Mouse (Mus musculus) right cerebral cortex, adult 18-20 months (tissue): Measurements from ENCODE around the gene Sco1.
"Not testable (repeated sequence)": the region's sequence is repeated elsewhere in the genome, so short reads cannot be mapped to it uniquely, and the experiment has no call there.

ENCODE experiments used
- DNase-seq: peaks from one replicate; pipeline ENCODE4 v3.0.0; 2022; ENCODE audit warnings: mixed read lengths

Sco1 gene

GRCm38 (mm10) chr11:67086467-67087164, 34.1 kb downstream of the Sco1 start:
- no peak for DNase-seq

- no peak for DNase-seq
Observed at GRCm38 (mm10) chr11:67087225-67087624, 34.8 kb downstream of the Sco1 start.

- DNase-seq = not testable (repeated sequence)
Observed at GRCm38 (mm10) chr11:67092354-67092753, 39.9 kb downstream of the Sco1 start.

- no peak for DNase-seq
Observed at GRCm38 (mm10) chr11:67093201-67093600, 40.7 kb downstream of the Sco1 start.

GRCm38 (mm10) chr11:67093652-67094051, 41.2 kb downstream of the Sco1 start:
- no peak for DNase-seq

GRCm38 (mm10) chr11:67094470-67094869, 42.0 kb downstream of the Sco1 start:
- DNase-seq = no peak

GRCm38 (mm10) chr11:67097709-67098108, 45.2 kb downstream of the Sco1 start:
- DNase-seq = no peak

- DNase-seq = peak; percentile 67
Observed at GRCm38 (mm10) chr11:67098427-67098826, 46.0 kb downstream of the Sco1 start.

GRCm38 (mm10) chr11:67099241-67099640, 46.8 kb downstream of the Sco1 start:
- no peak for DNase-seq

GRCm38 (mm10) chr11:67100169-67100568, 47.7 kb downstream of the Sco1 start:
- peak; percentile 37 for DNase-seq

GRCm38 (mm10) chr11:67101713-67102112, 49.2 kb downstream of the Sco1 start:
- DNase-seq = peak; percentile 60

- no peak for DNase-seq
Observed at GRCm38 (mm10) chr11:67103256-67103655, 50.8 kb downstream of the Sco1 start.

GRCm38 (mm10) chr11:67104242-67104641, 51.8 kb downstream of the Sco1 start:
- DNase-seq = no peak

GRCm38 (mm10) chr11:67104714-67105113, 52.2 kb downstream of the Sco1 start:
- DNase-seq = no peak

GRCm38 (mm10) chr11:67105689-67106088, 53.2 kb downstream of the Sco1 start:
- DNase-seq = no peak

- DNase-seq = no peak
Observed at GRCm38 (mm10) chr11:67106973-67107372, 54.5 kb downstream of the Sco1 start.

GRCm38 (mm10) chr11:67110168-67110948, 57.9 kb downstream of the Sco1 start:
- DNase-seq = peak; percentile 84

GRCm38 (mm10) chr11:67112019-67112850, 59.8 kb downstream of the Sco1 start:
- DNase-seq = peak; percentile 70

- DNase-seq = peak; percentile 60
Observed at GRCm38 (mm10) chr11:67112851-67113202, 60.4 kb downstream of the Sco1 start.

GRCm38 (mm10) chr11:67113381-67113780, 60.9 kb downstream of the Sco1 start:
- DNase-seq = no peak

GRCm38 (mm10) chr11:67114261-67114660, 61.8 kb downstream of the Sco1 start:
- no peak for DNase-seq

GRCm38 (mm10) chr11:67114901-67115300, 62.4 kb downstream of the Sco1 start:
- no peak for DNase-seq
